Mouse (Mus musculus) left cerebral cortex, adult 2 months (tissue): ENCODE data around the gene Nmd3. TPM values are rescaled to one million over a fixed set of nuclear protein-coding genes. Genes with fewer than 3 reads are reported as not detected.

Experiments used
- DNase-seq, 2 experiments: peaks; one replicate each; pipeline ENCODE4 v3.0.0; 2021 to 2022; ENCODE audit warnings: low spot score in 2 of 2, mixed read lengths in 1 of 2; ENCODE audit errors: extremely low spot score in 1 of 2
- H3K27ac ChIP-seq: fragments of 200-600 bp; 2 replicates; pipeline ENCODE4 v1.8.1; 2022
- H3K4me3 ChIP-seq: fragments of 200-600 bp; 2 replicates; pipeline ENCODE4 v1.8.1; 2022
- CTCF ChIP-seq: fragments of 200-600 bp; IDR thresholded peaks from 2 replicates; pipeline ENCODE4 v1.8.1; 2022; ENCODE audit warnings: antibody characterized with exemption, mild to moderate bottlenecking, moderate library complexity
- intact Hi-C: fragments of 180-260 bp; cut with DNase I; formaldehyde crosslinking; loops from one replicate; pipeline ENCODE4 v1.15.1; 2025
- total RNA-seq, 2 experiments: library from RNA; stranded (reverse); gene quantifications; 2 replicates each; pipeline ENCODE4 v1.2.3; 2021

Nmd3 gene
- total RNA-seq, 2 experiments from 2014 or later = 47.6 to 57.3 TPM

DNA sequence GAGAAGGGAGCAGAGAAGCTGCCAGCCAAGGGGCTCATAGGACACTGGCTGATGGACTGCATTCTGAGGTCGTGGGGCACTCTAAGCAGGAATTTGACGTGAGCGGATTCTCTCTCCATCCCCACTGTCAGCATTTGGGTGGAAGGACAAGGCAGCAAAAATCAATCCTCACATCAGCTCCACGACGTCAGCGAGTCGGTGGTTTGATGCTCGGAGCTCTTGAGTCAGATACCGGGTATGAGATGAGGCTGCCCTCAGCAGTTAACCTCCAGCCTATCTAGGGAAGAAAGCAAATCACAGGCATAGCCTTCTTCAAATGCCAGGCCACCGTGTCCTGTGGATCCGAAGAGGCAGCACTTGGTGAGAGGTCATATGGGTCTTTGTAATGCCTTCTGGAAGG, 43.4 kb downstream of the Nmd3 start:
- Histone ChIP-seq H3K4me3 (no peak overlapping the region), H3K27ac (no peak overlapping the region)
- intact Hi-C loops = no loop called here
- no peak for DNase-seq
- TF ChIP-seq CTCF = no peak

GRCm38 (mm10) chr3:69769150-69769549, 47.4 kb downstream of the Nmd3 start:
- no peak for DNase-seq
- no peak for TF ChIP-seq CTCF
- intact Hi-C loops = no loop called here
- Histone ChIP-seq H3K27ac (no peak overlapping the region), H3K4me3 (no peak overlapping the region)

DNA sequence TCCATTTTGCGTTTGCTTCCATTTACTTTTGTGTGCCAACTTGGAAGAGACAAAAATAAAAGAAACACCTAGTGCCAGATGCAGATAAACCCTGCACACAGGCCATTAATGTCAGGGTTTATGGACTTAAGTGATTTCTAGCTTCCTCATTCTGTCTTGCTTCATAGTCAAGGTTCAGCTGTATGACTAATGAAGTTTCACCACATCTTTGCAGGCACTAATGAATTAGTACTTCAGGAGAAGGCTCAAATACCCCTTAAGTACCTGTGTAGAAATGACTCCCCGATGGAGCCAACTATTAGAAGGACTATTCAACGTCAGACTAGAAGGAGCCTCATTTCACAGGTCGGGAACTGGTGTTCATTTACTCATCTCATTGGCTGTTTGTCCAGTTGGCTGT, 51.6 kb downstream of the Nmd3 start:
- H3K4me3 ChIP-seq = no peak overlapping the region
- no peak overlapping the region for H3K27ac ChIP-seq
- intact Hi-C loops = no loop called here
- TF ChIP-seq CTCF = no peak
- no peak for DNase-seq

- intact Hi-C loops = no loop called here
- H3K4me3 ChIP-seq = no peak overlapping the region
- DNase-seq = no peak
- no peak overlapping the region for H3K27ac ChIP-seq
- TF ChIP-seq CTCF = no peak
Observed at GRCm38 (mm10) chr3:69779246-69779796, 57.5 kb downstream of the Nmd3 start.

DNA sequence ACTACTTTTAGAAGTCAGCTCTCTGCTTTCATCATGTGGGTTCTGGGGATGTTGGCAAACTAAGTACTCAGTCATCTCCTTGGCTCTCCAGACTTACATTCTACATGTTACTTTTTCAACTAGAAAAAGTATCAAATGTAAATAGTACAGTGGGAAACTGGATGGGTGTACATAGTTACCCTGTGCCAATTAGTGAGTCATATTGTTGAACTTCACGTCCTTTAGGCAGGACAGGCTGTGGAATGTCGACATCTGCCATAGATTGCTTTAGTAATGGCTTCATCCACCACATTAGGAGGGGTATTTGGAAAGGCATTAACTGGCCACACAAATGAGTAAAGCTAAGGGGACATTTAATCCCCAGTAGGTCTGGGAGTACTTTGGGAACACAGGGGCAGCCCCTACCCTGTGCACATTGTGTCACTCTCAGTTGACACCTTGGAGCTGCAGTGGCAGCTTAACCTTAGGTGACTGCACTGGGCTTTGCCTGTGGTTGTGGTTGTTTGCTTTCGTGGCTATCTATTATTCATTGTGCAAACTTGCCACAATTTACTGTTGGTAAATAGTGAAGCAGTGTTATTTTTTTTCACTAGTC, 71.1 kb downstream of the Nmd3 start:
- Histone ChIP-seq H3K4me3 (no peak overlapping the region), H3K27ac (no peak overlapping the region)
- no peak for TF ChIP-seq CTCF
- no peak for DNase-seq
- intact Hi-C loops = no loop called here

- no peak for DNase-seq
- intact Hi-C loops = no loop called here
- TF ChIP-seq CTCF = no peak
- H3K27ac ChIP-seq = no peak overlapping the region
- no peak overlapping the region for H3K4me3 ChIP-seq
Observed at GRCm38 (mm10) chr3:69797533-69797932, 75.7 kb downstream of the Nmd3 start.

DNA sequence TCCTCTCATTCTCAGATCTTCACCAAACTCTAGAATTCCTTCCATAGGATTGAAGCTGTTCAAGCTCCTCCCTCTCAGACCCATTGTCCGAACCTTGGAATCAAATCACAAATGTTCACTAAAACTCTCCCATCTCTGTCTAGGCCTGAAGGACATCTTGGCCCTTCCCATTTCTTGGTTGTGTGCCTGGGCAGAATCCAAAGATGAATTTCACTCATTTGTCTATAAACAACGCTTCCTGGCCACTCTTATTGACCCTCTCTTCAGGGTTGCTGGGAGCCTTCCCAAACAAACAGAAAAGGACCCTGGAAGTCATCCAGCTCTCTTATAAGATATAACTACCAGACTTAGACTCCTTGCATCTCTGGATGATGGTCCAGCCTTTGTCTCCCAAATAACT, 76.2 kb downstream of the Nmd3 start:
- no peak overlapping the region for H3K27ac ChIP-seq
- no peak for TF ChIP-seq CTCF
- intact Hi-C loops = no loop called here

GRCm38 (mm10) chr3:69799096-69799495, 77.3 kb downstream of the Nmd3 start:
- Histone ChIP-seq H3K4me3 (no peak overlapping the region), H3K27ac (no peak overlapping the region)
- DNase-seq = no peak
- TF ChIP-seq CTCF = no peak
- intact Hi-C loops = no loop called here

More for the DNA sequence above, 76.2 kb downstream of the Nmd3 start:
- H3K4me3 ChIP-seq = no peak overlapping the region
- no peak for DNase-seq

GRCm38 (mm10) chr3:69800829-69801384, 79.1 kb downstream of the Nmd3 start:
- intact Hi-C loops = loop anchor here (5.0 kb wide), 1 partner anchor 76 kb away; no protein-coding TSS in a partner anchor
- no peak for TF ChIP-seq CTCF
- no peak overlapping the region for H3K4me3 ChIP-seq
- no peak overlapping the region for H3K27ac ChIP-seq
- DNase-seq = no peak

DNA sequence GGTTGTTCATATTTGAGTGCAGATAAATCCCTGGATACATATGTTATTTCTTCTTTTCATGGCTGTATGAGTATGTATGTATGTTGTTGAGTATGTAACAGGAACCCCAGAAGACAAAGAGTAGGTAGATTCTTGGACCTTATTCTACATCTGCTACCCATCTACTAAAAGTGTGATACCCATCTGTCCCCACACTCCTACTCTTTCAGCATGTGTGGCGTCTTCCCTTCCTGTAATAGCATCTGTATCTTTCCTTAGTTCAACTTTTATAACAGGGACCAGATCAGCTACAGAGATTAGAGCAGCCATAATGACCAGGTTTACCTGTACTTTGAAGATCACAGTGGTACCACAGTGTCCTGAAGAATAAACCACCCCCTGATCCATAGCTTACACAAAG, 81.4 kb downstream of the Nmd3 start:
- no peak overlapping the region for H3K4me3 ChIP-seq
- TF ChIP-seq CTCF = no peak
- no peak overlapping the region for H3K27ac ChIP-seq
- DNase-seq = no peak
- intact Hi-C loops = loop anchor here (5.0 kb wide), 1 partner anchor 74 kb away; no protein-coding TSS in a partner anchor

Other genes with a start within 250 kb of the Nmd3 start
- 10 to 100 TPM; 49.0 to 58.5 TPM for gene B3galnt1, start 123.0 kb upstream of the Nmd3 start, total RNA-seq
- 1 to 10 TPM; 5.3 to 5.8 TPM for gene Sptssb, start 138.0 kb downstream of the Nmd3 start, total RNA-seq